Mouse (Mus musculus): ENCODE measurements around the gene Mettl26.

GRCm38 (mm10) chr17:25882306-25882705, 7.4 kb downstream of the Mettl26 start:
- TF ChIP-seq CTCF (IDR thresholded peaks at IDR 0.05; ENCODE audit: low read depth, low read length) (no peak), POLR2A (IDR thresholded peaks at IDR 0.05; ENCODE audit: borderline replicate concordance, low read depth, low read length) (no peak)
